Mouse (Mus musculus) midbrain, embryonic 13.5 days (tissue): ENCODE data around the gene Zfp637. TPM values are rescaled to one million over a fixed set of nuclear protein-coding genes. Genes with fewer than 3 reads are reported as not detected.

Source experiments
- ATAC-seq: fragments of 200-750 bp; cut with Nextera tagmentation; 2 replicates; pipeline ENCODE4 v1.8.0; 2017; ENCODE audit warnings: mild to moderate bottlenecking, moderate TSS enrichment, moderate library complexity
- H3K27ac ChIP-seq: fragments of 300-500 bp; sonication (generic); 2 replicates; pipeline ENCODE4 v1.5.1; 2015; ENCODE audit warnings: inconsistent platforms, mild to moderate bottlenecking, moderate library complexity
- H3K27me3 ChIP-seq: fragments of 300-500 bp; sonication (generic); 2 replicates; pipeline ENCODE4 v1.6.1; 2015; ENCODE audit warnings: mild to moderate bottlenecking, inconsistent platforms
- H3K36me3 ChIP-seq: fragments of 300-500 bp; sonication (generic); 2 replicates; pipeline ENCODE4 v1.6.1; 2015; ENCODE audit warnings: mild to moderate bottlenecking, inconsistent platforms
- H3K4me1 ChIP-seq: fragments of 300-500 bp; sonication (generic); replicated peaks from 2 replicates; pipeline ENCODE4 v1.6.1; 2015; ENCODE audit warnings: inconsistent platforms
- H3K4me2 ChIP-seq: fragments of 300-500 bp; sonication (generic); replicated peaks from 2 replicates; pipeline ENCODE4 v1.6.1; 2015; ENCODE audit warnings: moderate library complexity, mild to moderate bottlenecking, inconsistent platforms
- H3K4me3 ChIP-seq: fragments of 300-500 bp; sonication (generic); replicated peaks from 2 replicates; pipeline ENCODE4 v1.5.1; 2015; ENCODE audit warnings: mild to moderate bottlenecking, inconsistent platforms
- H3K9ac ChIP-seq: fragments of 300-500 bp; sonication (generic); replicated peaks from 2 replicates; pipeline ENCODE4 v1.6.1; 2015; ENCODE audit warnings: mild to moderate bottlenecking, inconsistent platforms
- H3K9me3 ChIP-seq: fragments of 300-500 bp; sonication (generic); 2 replicates; pipeline ENCODE4 v1.6.1; 2016; ENCODE audit warnings: mild to moderate bottlenecking, inconsistent platforms
- WGBS: fragments of 180-500 bp; shearing (Covaris S2); methylation state at CpG from one replicate; pipeline ENCODE4 v1.1.7; 2015; 5-methylcytosine and 5-hydroxymethylcytosine counted together
- polyA plus RNA-seq: library from polyadenylated mRNA; unstranded; fragments of >200 nt; fragmentation: Nextera tagmentation; extraction: Ambion mirVana; gene quantifications from 2 replicates; pipeline ENCODE4 v1.2.1, GENCODE M21; 2015

The Zfp637 gene
- polyA plus RNA-seq, 1 experiment from 2014 or later = 153 TPM

DNA sequence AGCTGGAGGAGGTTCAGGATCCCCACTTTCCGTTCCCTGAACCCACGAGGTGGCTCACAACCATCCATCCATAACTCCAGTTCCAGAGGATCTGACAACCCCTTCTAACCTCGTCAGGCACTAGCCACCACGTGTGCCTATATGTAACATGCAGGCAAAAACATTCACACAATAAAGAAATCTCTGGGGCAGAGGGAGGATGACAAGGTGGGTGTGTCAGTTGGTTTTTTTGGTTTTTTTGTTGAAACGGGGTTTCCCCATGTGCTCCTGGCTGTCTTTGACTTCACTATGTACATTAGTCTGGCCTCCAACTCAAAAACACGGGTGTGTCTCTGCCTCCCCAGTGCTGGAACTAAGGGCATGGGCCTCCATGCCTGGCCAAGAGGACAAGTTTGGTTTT lies 49.3 kb downstream of the Zfp637 start:
- Histone ChIP-seq H3K27me3 (no peaks in the 10 kb centered on the region), H3K4me3 (no peak overlapping the region), H3K4me1 (no peaks in the 10 kb centered on the region), H3K27ac (no peak overlapping the region), H3K4me2 (no peak overlapping the region), H3K9me3 (no peaks in the 10 kb centered on the region), H3K9ac (no peak overlapping the region), H3K36me3 (no peaks in the 10 kb centered on the region)
- no peak for ATAC-seq
- WGBS = 89% methylated on average over 6 of the region's 6 CpGs

DNA sequence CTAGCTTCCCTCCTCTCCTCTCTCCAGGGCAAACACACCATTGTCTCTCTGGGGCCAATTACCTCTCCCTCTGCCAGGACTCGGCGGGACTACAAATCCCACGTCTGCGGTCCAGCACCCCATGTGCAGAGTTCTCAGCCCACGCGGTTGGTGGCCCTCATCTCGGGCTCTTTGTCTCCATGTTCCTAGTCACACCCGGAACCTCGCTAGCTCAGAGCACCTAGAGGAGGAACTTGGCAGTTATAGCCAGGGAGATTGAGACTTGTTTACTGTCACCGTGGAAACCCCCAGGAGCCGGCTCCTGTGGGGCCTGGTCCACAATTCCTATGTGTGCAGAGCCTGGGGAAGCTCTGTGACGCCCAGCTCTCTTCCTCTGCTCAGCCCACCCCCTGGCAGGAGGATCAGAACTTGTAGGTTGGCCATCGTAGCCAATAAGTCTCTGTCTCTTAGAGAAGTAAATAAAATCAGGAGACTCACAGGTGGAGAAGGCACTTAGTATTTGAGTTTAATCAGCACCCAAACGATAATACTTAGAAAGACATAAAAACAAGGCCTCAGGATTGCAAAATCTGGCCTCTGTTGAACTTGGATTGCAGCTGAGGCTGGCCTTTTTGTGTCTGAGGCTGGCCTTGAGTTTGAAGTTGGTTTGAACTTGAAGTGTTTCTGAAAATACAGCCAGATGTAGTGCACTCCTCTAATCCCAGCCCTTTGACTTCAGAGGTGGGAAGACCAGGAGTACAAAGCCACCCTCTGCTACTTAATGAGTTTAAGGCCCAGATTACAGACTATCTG lies 50.6 kb downstream of the Zfp637 start:
- H3K9ac ChIP-seq = no peak overlapping the region
- no peaks in the 10 kb centered on the region for H3K4me1 ChIP-seq
- ATAC-seq = no peak
- no peaks in the 10 kb centered on the region for H3K27me3 ChIP-seq
- no peaks in the 10 kb centered on the region for H3K9me3 ChIP-seq
- 63% methylated on average over 14 of the region's 14 CpGs for WGBS
- H3K4me3 ChIP-seq = no peak overlapping the region
- no peaks in the 10 kb centered on the region for H3K36me3 ChIP-seq
- H3K27ac ChIP-seq = no peak overlapping the region
- no peak overlapping the region for H3K4me2 ChIP-seq

DNA sequence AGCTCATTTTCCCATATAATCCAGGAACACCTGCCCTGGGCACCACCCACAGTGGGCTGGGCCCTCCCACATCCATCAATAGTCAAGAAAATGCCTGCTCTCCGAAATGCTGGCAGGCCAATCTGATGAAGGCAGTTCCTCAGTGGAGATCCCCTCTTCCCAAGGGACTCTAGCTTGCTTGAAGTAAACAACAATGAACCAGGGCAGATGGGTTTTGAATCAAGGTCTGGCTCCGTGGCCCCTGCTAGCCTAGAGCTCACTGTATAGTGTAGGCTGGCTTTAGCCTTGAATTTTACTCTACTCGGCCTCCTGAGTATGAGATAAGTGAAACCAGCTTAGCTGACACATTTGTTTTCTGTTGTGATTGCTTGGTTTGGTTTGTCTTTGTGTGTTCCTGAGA lies 51.4 kb downstream of the Zfp637 start:
- no peaks in the 10 kb centered on the region for H3K27me3 ChIP-seq
- H3K27ac ChIP-seq = no peak overlapping the region
- H3K36me3 ChIP-seq = no peaks in the 10 kb centered on the region
- H3K9ac ChIP-seq = no peak overlapping the region
- no peak overlapping the region for H3K4me3 ChIP-seq
- H3K4me2 ChIP-seq = no peak overlapping the region
- WGBS = 70% methylated on average over 3 of the region's 3 CpGs
- H3K9me3 ChIP-seq = no peaks in the 10 kb centered on the region
- H3K4me1 ChIP-seq = no peaks in the 10 kb centered on the region
- no peak for ATAC-seq

DNA sequence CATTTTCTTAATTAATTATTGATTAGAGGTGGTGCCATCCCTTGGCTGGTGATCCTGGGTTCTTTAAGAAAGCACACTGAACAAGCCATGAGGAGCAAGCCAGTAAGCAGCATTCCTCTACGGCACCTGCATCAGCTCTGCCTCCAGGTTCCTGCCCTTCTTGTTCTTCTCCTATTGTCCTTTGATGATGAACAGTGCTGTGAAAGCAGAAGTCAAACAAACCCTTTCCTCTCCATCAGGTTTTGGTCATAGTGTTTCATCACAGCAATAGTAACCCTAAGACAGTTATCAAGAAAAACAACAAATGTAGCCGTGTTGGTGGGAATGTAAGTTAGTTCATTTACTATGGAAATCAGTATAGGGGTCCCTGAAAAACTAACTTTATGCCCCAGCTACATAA lies 52.5 kb downstream of the Zfp637 start:
- no peak for ATAC-seq
- 97% methylated on average over 2 of the region's 2 CpGs for WGBS
- Histone ChIP-seq H3K9me3 (no peaks in the 10 kb centered on the region), H3K27me3 (no peaks in the 10 kb centered on the region), H3K4me3 (no peak overlapping the region), H3K4me1 (no peaks in the 10 kb centered on the region), H3K27ac (no peak overlapping the region), H3K4me2 (no peak overlapping the region), H3K36me3 (no peaks in the 10 kb centered on the region), H3K9ac (no peak overlapping the region)

Other genes starting within 250 kb of the Zfp637 start
- gene Zfp239, start 20.9 kb downstream of the Zfp637 start, polyA plus RNA-seq = 10.7 and 15.4 TPM in 2 replicates
- gene Hnrnpf, start 59.1 kb downstream of the Zfp637 start, polyA plus RNA-seq = 361 and 363 TPM in 2 replicates
- gene Fxyd4, start 96.5 kb downstream of the Zfp637 start, polyA plus RNA-seq = 5.2 TPM in 2 replicates
- 1.2 and 1.4 TPM in 2 replicates for gene Rasgef1a, start 170.3 kb downstream of the Zfp637 start, polyA plus RNA-seq